Mouse (Mus musculus): ENCODE measurements at regions not wholly inside any gene's neighbourhood (a gene's known extent, or its start where the extent isn't known, plus 50 kb on each side); places are given as distances from the start of the nearest gene placed in this dataset.

GRCm38 (mm10) chr12:106128944-106129724, 119.1 kb downstream of the Vrk1 start:
- DNase-seq: no peak

GRCm38 (mm10) chr12:106130071-106130676, 120.1 kb downstream of the Vrk1 start:
- DNase-seq: no peak

GRCm38 (mm10) chr12:106132715-106133114, 122.7 kb downstream of the Vrk1 start:
- no peak for DNase-seq

- no peak for DNase-seq
Observed at GRCm38 (mm10) chr12:106138466-106138865, 128.4 kb downstream of the Vrk1 start.

GRCm38 (mm10) chr12:106139491-106139890, 129.5 kb downstream of the Vrk1 start:
- no peak for DNase-seq

DNA sequence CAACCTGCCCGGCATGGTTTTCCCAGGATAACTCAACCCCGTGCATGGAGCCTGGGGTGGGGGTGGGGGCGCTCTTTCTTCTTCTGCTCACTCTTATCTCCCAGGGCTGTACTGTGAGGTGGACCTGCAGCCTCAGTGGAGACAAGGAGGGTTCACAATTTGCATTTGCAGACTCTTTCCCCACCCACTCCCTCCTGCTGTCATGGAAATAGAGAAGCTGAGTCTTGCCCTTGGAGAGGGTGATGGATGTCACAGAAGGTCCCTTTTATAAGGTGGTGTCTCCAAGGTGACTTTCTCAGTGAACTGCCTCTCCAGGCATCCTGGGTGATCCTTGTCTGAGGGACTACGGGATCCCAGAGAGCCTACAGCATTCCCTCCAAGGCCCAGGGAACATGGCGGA, 129.9 kb downstream of the Vrk1 start:
- no peak for DNase-seq

- DNase-seq: no peak
Observed at GRCm38 (mm10) chr12:106140671-106141070, 130.6 kb downstream of the Vrk1 start.

GRCm38 (mm10) chr12:106143548-106143947, 133.5 kb downstream of the Vrk1 start:
- no peak for DNase-seq

DNA sequence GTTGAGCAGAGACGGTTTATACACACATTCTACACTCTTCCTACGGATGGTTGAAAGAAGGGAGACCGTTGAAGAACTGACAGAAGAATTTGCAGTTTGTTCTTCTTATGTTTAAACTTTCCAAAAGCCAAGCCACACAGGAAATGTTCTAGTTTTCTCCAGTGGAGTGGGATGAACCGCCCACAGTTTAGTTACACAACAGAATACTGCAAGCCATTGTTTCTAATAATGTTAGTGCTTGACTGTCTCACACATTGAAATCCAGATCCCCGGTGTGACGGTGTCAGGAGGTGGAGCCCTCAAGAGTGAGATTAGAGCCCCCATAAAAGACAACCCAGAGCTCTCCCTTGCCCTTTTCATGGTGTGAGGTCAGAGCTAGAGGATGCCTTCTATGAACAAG, 146.8 kb downstream of the Vrk1 start:
- DNase-seq: no peak

GRCm38 (mm10) chr12:106157827-106158226, 147.8 kb downstream of the Vrk1 start:
- DNase-seq: no peak

DNA sequence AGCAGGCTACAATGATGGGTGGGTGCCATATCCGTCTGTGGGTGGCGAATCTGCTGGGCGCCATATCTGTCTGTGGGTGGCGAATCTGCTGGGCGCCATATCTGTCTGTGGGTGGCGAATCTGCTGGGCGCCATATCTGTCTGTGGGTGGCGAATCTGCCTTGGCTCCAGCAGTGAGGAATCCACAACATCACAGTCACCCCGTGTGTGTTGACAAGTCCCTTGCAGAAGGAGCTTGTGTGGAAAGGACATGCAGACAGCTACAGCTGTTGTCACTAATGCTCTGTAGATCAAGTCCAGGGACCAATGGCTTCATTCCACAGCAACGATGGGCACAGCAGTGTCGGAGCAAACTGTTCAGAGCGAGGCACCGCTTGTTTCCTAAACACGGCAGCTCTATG, 148.6 kb downstream of the Vrk1 start:
- DNase-seq: no peak

DNA sequence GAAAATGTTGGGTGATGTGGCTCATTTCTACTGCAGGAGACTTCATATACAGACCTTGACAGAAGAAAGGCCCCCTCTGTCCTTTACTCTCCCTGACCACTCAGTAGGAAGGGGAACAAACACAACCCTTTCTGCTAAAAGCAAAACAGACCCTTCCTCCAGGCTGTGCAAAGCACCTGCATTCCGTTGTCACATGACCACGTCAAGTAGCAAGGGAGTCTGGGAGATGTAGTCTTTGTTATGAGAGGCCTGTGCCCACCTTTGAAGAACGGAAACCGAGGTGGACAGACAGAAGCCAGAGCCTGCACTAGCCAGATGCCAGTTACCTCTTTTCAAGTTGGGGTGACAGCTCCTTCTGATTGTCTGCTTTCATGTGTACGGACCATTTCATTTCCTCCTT, 161.3 kb downstream of the Vrk1 start:
- no peak for DNase-seq

DNA sequence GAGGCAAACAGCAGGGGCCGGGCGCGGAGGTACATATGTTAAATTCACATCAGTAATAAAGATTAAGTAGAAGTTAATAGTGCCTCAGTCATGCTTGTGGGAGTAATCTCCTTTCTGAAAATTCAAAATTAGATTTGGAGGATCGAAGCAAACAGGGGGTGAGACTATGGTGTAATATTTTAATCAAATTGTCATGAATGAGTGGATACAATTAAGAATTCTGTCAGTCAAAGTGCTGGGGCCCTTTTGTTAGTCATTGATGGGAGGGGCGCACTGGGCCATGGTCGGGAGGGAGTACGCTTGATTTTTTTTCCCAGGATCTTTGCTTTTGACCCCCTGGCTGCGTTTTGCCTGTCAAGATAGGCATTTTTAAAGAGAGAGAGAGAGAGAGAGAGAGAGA, 163.2 kb downstream of the Vrk1 start:
- no peak for DNase-seq

GRCm38 (mm10) chr12:106174070-106174980, 164.3 kb downstream of the Vrk1 start:
- DNase-seq: no peak

- DNase-seq: no peak
Observed at GRCm38 (mm10) chr12:106174981-106175700, 165.1 kb downstream of the Vrk1 start.

- DNase-seq: no peak
Observed at GRCm38 (mm10) chr12:106177302-106177701, 167.3 kb downstream of the Vrk1 start.

GRCm38 (mm10) chr12:106177861-106178260, 167.8 kb downstream of the Vrk1 start:
- DNase-seq: no peak

DNA sequence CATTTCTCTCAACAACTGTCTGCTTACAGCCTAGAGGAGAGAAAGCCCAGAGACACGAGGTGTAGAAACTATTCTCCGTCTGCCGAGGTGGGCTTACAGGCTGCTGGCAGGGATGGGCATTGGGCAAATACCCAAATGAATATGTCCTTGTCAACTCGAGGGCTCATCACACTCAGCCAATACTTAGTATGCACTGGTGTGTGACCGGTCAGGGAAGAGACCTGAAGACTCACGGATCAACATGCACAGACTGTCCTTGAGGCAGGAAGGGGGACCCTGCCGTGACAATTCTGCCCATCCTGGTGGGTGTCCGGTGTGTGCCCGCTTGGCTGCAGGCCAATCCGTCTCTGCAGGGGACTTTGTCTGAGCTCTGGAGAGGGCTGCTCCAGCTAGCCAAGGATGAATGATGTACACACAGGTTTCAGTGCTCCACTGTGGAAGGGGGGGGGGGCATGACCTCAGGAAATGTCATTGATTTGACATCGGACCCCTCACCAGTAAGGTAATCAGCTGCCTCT, 168.7 kb downstream of the Vrk1 start:
- DNase-seq: no peak

- no peak for DNase-seq
Observed at GRCm38 (mm10) chr12:106182923-106183322, 172.9 kb downstream of the Vrk1 start.

DNA sequence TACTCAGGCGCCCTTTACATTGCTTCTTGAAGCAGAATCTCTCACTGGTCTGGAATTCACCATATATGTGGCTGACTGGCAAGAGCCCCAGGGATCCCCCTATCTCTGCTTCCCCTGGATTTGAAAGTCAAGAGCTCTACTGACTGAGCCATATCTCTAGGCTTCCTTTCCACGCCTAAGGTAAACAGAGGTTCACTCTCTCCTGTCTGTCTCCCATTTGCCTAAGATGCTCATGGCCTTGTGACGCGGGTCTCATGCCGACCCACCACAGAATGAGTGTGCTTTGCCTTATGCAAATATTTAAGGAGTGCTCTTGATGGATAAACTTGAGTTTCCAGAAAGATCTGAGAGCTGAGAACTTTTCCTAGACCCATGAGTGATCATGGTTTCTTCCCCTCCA, 173.9 kb downstream of the Vrk1 start:
- DNase-seq: no peak

- no peak for DNase-seq
Observed at GRCm38 (mm10) chr12:106185398-106186077, 175.5 kb downstream of the Vrk1 start.

- no peak for DNase-seq
Observed at GRCm38 (mm10) chr12:106186501-106186900, 176.5 kb downstream of the Vrk1 start.

All from lung, postnatal 14 days (tissue).